Mouse (Mus musculus) CH12.LX (cell line): Measurements from ENCODE around the gene Tmem221. TPM values are rescaled to one million over a fixed set of nuclear protein-coding genes. Genes with fewer than 3 reads are reported as not detected.

ENCODE experiments used
- DNase-seq: peaks from one replicate; pipeline ENCODE4 v3.0.0-alpha.2; 2013; ENCODE audit errors: extremely low read depth
- H3K27ac ChIP-seq: 2 replicates; pipeline ENCODE4 v1.5.1; 2012; ENCODE audit warnings: low read depth, mild to moderate bottlenecking, control low read depth, moderate library complexity; ENCODE audit not compliant: insufficient read depth
- H3K27me3 ChIP-seq: replicated peaks from 2 replicates; pipeline ENCODE3; 2012; ENCODE audit warnings: inconsistent platforms
- H3K36me3 ChIP-seq, 2 experiments: replicated peaks in 1 of 2; 2 replicates each; pipeline versions ENCODE3 to v1.6.1; 2012; ENCODE audit warnings: inconsistent platforms in 1 of 2, low read length in 1 of 2, mild to moderate bottlenecking in 1 of 2, mixed read lengths in 1 of 2, moderate library complexity in 1 of 2; ENCODE audit not compliant: control insufficient read depth in 1 of 2, insufficient read depth in 1 of 2
- H3K4me1 ChIP-seq, 2 experiments: 2 replicates each; pipeline ENCODE4 v1.6.1; 2012; ENCODE audit warnings: inconsistent platforms in 1 of 2, moderate library complexity in 1 of 2; ENCODE audit not compliant: insufficient read depth in 2 of 2, control insufficient read depth in 1 of 2
- H3K4me2 ChIP-seq: 2 replicates; pipeline ENCODE4 v1.6.1; 2012; ENCODE audit warnings: low read depth, mild to moderate bottlenecking, control low read depth; ENCODE audit not compliant: poor library complexity, insufficient read depth, severe bottlenecking
- H3K4me3 ChIP-seq, 3 experiments: fragments of 150-350 bp in 1 of 3; sonication (generic) in 1 of 3; replicated peaks in 1 of 3; 2 replicates each; pipeline versions ENCODE3 to v1.5.1; 2011 to 2012; ENCODE audit warnings: low read depth in 2 of 3, low read length in 2 of 3, mild to moderate bottlenecking in 2 of 3, moderate library complexity in 2 of 3, control low read depth in 1 of 3, improper control_type of control experiment in 1 of 3, inconsistent platforms in 1 of 3, mixed read lengths in 1 of 3; ENCODE audit not compliant: poor library complexity in 1 of 3
- H3K79me2 ChIP-seq: replicated peaks from 2 replicates; pipeline ENCODE4 v1.6.1; 2012; ENCODE audit warnings: mild to moderate bottlenecking, moderate library complexity; ENCODE audit not compliant: control insufficient read depth, poor library complexity, insufficient read depth, severe bottlenecking; ENCODE audit errors: extremely low read depth
- H3K9ac ChIP-seq: 2 replicates; pipeline ENCODE4 v1.6.1; 2012; ENCODE audit warnings: low read depth, mild to moderate bottlenecking, control low read depth, moderate library complexity; ENCODE audit not compliant: insufficient read depth
- H3K9me3 ChIP-seq: replicated peaks from 2 replicates; pipeline ENCODE3; 2012; ENCODE audit warnings: low read length, inconsistent platforms, mixed read lengths
- BHLHE40 ChIP-seq: IDR thresholded peaks from 2 replicates; pipeline ENCODE4 v1.6.1; 2011; ENCODE audit warnings: mild to moderate bottlenecking, low read depth, low read length, improper control_type of control experiment
- CTCF ChIP-seq, 2 experiments: IDR thresholded peaks in 1 of 2; conservative IDR thresholded peaks in 1 of 2; 2 replicates each; pipeline ENCODE4 v1.5.1; 2011 to 2012; ENCODE audit warnings: low read depth in 2 of 2, low read length in 2 of 2, improper control_type of control experiment in 1 of 2, inconsistent platforms in 1 of 2, mild to moderate bottlenecking in 1 of 2, moderate library complexity in 1 of 2
- ELF1 ChIP-seq: IDR thresholded peaks from 2 replicates; pipeline ENCODE4 v1.6.1; 2014; ENCODE audit warnings: low read depth, mild to moderate bottlenecking, inconsistent platforms, low read length, improper control_type of control experiment
- EP300 ChIP-seq: IDR thresholded peaks from 2 replicates; pipeline ENCODE4 v1.6.1; 2011; ENCODE audit warnings: low read length, improper control_type of control experiment
- ETS1 ChIP-seq: conservative IDR thresholded peaks from 2 replicates; pipeline ENCODE4 v1.6.1; 2012; ENCODE audit warnings: low read depth, mild to moderate bottlenecking, inconsistent platforms, low read length, improper control_type of control experiment, moderate library complexity
- GABPA ChIP-seq: IDR thresholded peaks from 2 replicates; pipeline ENCODE4 v1.6.1; 2012; ENCODE audit warnings: low read depth, low read length, improper control_type of control experiment, inconsistent platforms; ENCODE audit not compliant: insufficient replicate concordance
- HCFC1 ChIP-seq: IDR thresholded peaks from 2 replicates; pipeline ENCODE4 v1.6.1; 2012; ENCODE audit warnings: low read depth, mild to moderate bottlenecking, inconsistent platforms, low read length, improper control_type of control experiment
- IRF4 ChIP-seq: IDR thresholded peaks from 2 replicates; pipeline ENCODE4 v1.6.1; 2014; ENCODE audit warnings: low read depth, mild to moderate bottlenecking, inconsistent platforms, low read length, improper control_type of control experiment
- JUND ChIP-seq: conservative IDR thresholded peaks from 2 replicates; pipeline ENCODE4 v1.6.1; 2011; ENCODE audit warnings: low read depth, low read length, improper control_type of control experiment
- KAT2A ChIP-seq: IDR thresholded peaks from 2 replicates; pipeline ENCODE4 v1.6.1; 2012; ENCODE audit warnings: low read length, improper control_type of control experiment, inconsistent platforms; ENCODE audit not compliant: insufficient replicate concordance
- MAZ ChIP-seq: IDR thresholded peaks from 2 replicates; pipeline ENCODE4 v1.6.1; 2012; ENCODE audit warnings: low read depth, mild to moderate bottlenecking, inconsistent platforms, low read length, improper control_type of control experiment, moderate library complexity
- MEF2A ChIP-seq: IDR thresholded peaks from 2 replicates; pipeline ENCODE4 v1.6.1; 2014; ENCODE audit warnings: low read depth, mild to moderate bottlenecking, inconsistent platforms, low read length, improper control_type of control experiment, borderline replicate concordance
- MXI1 ChIP-seq: IDR thresholded peaks from 2 replicates; pipeline ENCODE4 v1.6.1; 2011; ENCODE audit warnings: mild to moderate bottlenecking, low read depth, low read length, improper control_type of control experiment
- MYC ChIP-seq: IDR thresholded peaks from 2 replicates; pipeline ENCODE4 v1.6.1; 2011; ENCODE audit warnings: low read depth, mild to moderate bottlenecking, improper control_type of control experiment, low read length
- NELFE ChIP-seq: IDR thresholded peaks from 2 replicates; pipeline ENCODE4 v1.6.1; 2011; ENCODE audit warnings: low read depth, low read length, improper control_type of control experiment
- NRF1 ChIP-seq: IDR thresholded peaks from 2 replicates; pipeline ENCODE4 v1.6.1; 2014; ENCODE audit warnings: low read depth, mild to moderate bottlenecking, inconsistent platforms, low read length, improper control_type of control experiment, moderate library complexity
- POLR2A ChIP-seq: IDR thresholded peaks from 2 replicates; pipeline ENCODE4 v1.6.1; 2011; ENCODE audit warnings: low read depth, mild to moderate bottlenecking, improper control_type of control experiment, low read length
- POLR2AphosphoS2 ChIP-seq: IDR thresholded peaks from 2 replicates; pipeline ENCODE4 v1.6.1; 2011; ENCODE audit warnings: low read depth, low read length, improper control_type of control experiment
- SIN3A ChIP-seq: IDR thresholded peaks from 2 replicates; pipeline ENCODE4 v1.6.1; 2012; ENCODE audit warnings: low read length, improper control_type of control experiment, inconsistent platforms
- SMC3 ChIP-seq: IDR thresholded peaks from 2 replicates; pipeline ENCODE4 v1.6.1; 2011; ENCODE audit warnings: low read depth, low read length, improper control_type of control experiment
- TBP ChIP-seq: conservative IDR thresholded peaks from 2 replicates; pipeline ENCODE4 v1.6.1; 2011; ENCODE audit warnings: low read depth, low read length, improper control_type of control experiment
- TCF12 ChIP-seq: IDR thresholded peaks from 2 replicates; pipeline ENCODE4 v1.6.1; 2014; ENCODE audit warnings: low read depth, mild to moderate bottlenecking, inconsistent platforms, low read length, improper control_type of control experiment
- UBTF ChIP-seq: IDR thresholded peaks from 2 replicates; pipeline ENCODE4 v1.6.1; 2012; ENCODE audit warnings: low read depth, mild to moderate bottlenecking, inconsistent platforms, low read length, improper control_type of control experiment, moderate library complexity
- USF1 ChIP-seq: IDR thresholded peaks from 2 replicates; pipeline ENCODE4 v1.6.1; 2014; ENCODE audit warnings: low read depth, mild to moderate bottlenecking, inconsistent platforms, low read length, improper control_type of control experiment
- ZKSCAN1 ChIP-seq: IDR thresholded peaks from 2 replicates; pipeline ENCODE4 v1.6.1; 2012; ENCODE audit warnings: low read depth, inconsistent platforms, low read length, improper control_type of control experiment, borderline replicate concordance
- ZMIZ1 ChIP-seq: IDR thresholded peaks from 2 replicates; pipeline ENCODE4 v1.6.1; 2012; ENCODE audit warnings: low read depth, mild to moderate bottlenecking, inconsistent platforms, low read length, improper control_type of control experiment
- ZNF384 ChIP-seq: IDR thresholded peaks from 2 replicates; pipeline ENCODE4 v1.6.1; 2012; ENCODE audit warnings: low read depth, low read length, improper control_type of control experiment, inconsistent platforms
- dilution Hi-C: fragments of 300-500 bp; cut with MboI; formaldehyde crosslinking; loops from 2 replicates; pipeline ENCODE4 v1.14.3; 2020; ENCODE audit warnings: low sequenced_read_pairs; ENCODE audit not compliant: extremely low pct_unique_long_range_greater_than_20kb, extremely low pct_ligation_motif_present
- in situ Hi-C: fragments of 300-500 bp; cut with MboI; formaldehyde crosslinking; loops from 3 replicates; pipeline ENCODE4 v1.14.3; 2019; ENCODE audit warnings: low sequenced_read_pairs, low pct_ligation_motif_present, low pct_unique_long_range_greater_than_20kb, mixed read lengths
- polyA plus RNA-seq: library from polyadenylated mRNA; unstranded; fragments of >175 nt; gene quantifications from 2 replicates; pipeline ENCODE4 v1.2.1, GENCODE M21; 2012; ENCODE audit warnings: low read depth; ENCODE audit not compliant: insufficient read length
- total RNA-seq, 2 experiments: library from RNA; depleted of rRNA; stranded (reverse); fragments of 300-350 nt in 1 of 2; fragments of >200 nt in 1 of 2; gene quantifications; 2 replicates each; pipeline ENCODE4 v1.2.3; 2012 to 2014

Gene Tmem221
- total and polyA plus RNA-seq, 3 experiments: 0.51 TPM; not detected in 2

GRCm38 (mm10) chr8:71592374-71593170 is 33.9 kb upstream of the Tmem221 start:
- peaks cover 42 to 68% of the 10 kb centered on the region in 2 experiments for H3K4me1 ChIP-seq
- DNase-seq: no peak

GRCm38 (mm10) chr8:71591471-71592373 is 33.1 kb upstream of the Tmem221 start, which contains the start of gene Pgls:
Pgls (plus strand) TSS chr8:71592176.
- peak within 1 kb of the TSS; percentile 70 to 94 (median 89) for H3K4me3 ChIP-seq
- H3K4me2 ChIP-seq: peak within 1 kb of the TSS; percentile 63
- peaks cover 36 to 67% of the 10 kb centered on the region in 2 experiments for H3K4me1 ChIP-seq
- H3K9me3 ChIP-seq: peaks cover 2% of the 10 kb centered on the region
- H3K9ac ChIP-seq: peak within 1 kb of the TSS; percentile 87
- peak within 1 kb of the TSS; percentile 92 for H3K27ac ChIP-seq
- peaks cover 0 to 20% of the 10 kb centered on the region in 2 experiments for H3K36me3 ChIP-seq
- in situ Hi-C loops (no loop called here), dilution Hi-C loops (no loop called here)
- H3K27me3 ChIP-seq: no peaks in the 10 kb centered on the region
- peak; percentile 95 for DNase-seq
- H3K79me2 ChIP-seq: peaks cover 20% of the 10 kb centered on the region
- TF ChIP-seq ETS1 (peak; percentile 79), JUND (no peak), ZNF384 (no peak; the same call in 1 of the 2 replicates), NELFE (peak; percentile 68; the same call in 1 of the 2 replicates), ELF1 (peak; percentile 35; the same call in 1 of the 2 replicates), KAT2A (peak; percentile 71; the same call in 1 of the 2 replicates), UBTF (peak; percentile 11; the same call in 1 of the 2 replicates), IRF4 (peak; percentile 73; the same call in 1 of the 2 replicates), ZMIZ1 (peak; percentile 75; the same call in 1 of the 2 replicates), MAZ (no peak; the same call in 1 of the 2 replicates), ZKSCAN1 (no peak), NRF1 (peak; percentile 99), USF1 (no peak), SMC3 (no peak), POLR2AphosphoS2 (0 out of 2 replicates have a peak, but pooled peaks have one; percentile 44), TBP (peak; percentile 33; the same call in 1 of the 2 replicates), MEF2A (peak; percentile 95), BHLHE40 (peak; percentile 49), MXI1 (peak; percentile 46), HCFC1 (peak; percentile 77), SIN3A (peak; percentile 53), POLR2A (peak; percentile 65)

More at GRCm38 (mm10) chr8:71592374-71593170, 33.9 kb upstream of the Tmem221 start:
- TF ChIP-seq MAZ (0 out of 2 replicates have a peak, but pooled peaks have one; percentile 25), TCF12 (peak; percentile 11), MEF2A (0 out of 2 replicates have a peak, but pooled peaks have one; percentile 23), GABPA (no peak), ZNF384 (no peak), ELF1 (peak; percentile 4; the same call in 1 of the 2 replicates), SIN3A (peak; percentile 7; the same call in 1 of the 2 replicates), UBTF (peak; percentile 75; the same call in 1 of the 2 replicates), CTCF (conservative IDR thresholded peaks at IDR 0.05 in 1 of 2, IDR thresholded peaks at IDR 0.05 in 1 of 2; ENCODE audit: low read depth in 2 of 2, low read length in 2 of 2) (0 out of 4 replicates have a peak, but pooled peaks of 1 of the 2 experiments have one; percentile 2), MYC (no peak), EP300 (no peak)
- dilution Hi-C loops: no loop called here
- H3K4me2 ChIP-seq: peak overlapping the region; percentile 26
- H3K27ac ChIP-seq: peak overlapping the region; percentile 92
- H3K4me3 ChIP-seq: peak overlapping the region; percentile 70 to 94 (median 89)
- peaks cover 20% of the 10 kb centered on the region for H3K79me2 ChIP-seq
- no peaks in the 10 kb centered on the region for H3K27me3 ChIP-seq
- peaks cover 0 to 20% of the 10 kb centered on the region in 2 experiments for H3K36me3 ChIP-seq
- in situ Hi-C loops: no loop called here
- peak overlapping the region; percentile 87 for H3K9ac ChIP-seq
- H3K9me3 ChIP-seq: no peaks in the 10 kb centered on the region
